In the genomic region with DNA sequence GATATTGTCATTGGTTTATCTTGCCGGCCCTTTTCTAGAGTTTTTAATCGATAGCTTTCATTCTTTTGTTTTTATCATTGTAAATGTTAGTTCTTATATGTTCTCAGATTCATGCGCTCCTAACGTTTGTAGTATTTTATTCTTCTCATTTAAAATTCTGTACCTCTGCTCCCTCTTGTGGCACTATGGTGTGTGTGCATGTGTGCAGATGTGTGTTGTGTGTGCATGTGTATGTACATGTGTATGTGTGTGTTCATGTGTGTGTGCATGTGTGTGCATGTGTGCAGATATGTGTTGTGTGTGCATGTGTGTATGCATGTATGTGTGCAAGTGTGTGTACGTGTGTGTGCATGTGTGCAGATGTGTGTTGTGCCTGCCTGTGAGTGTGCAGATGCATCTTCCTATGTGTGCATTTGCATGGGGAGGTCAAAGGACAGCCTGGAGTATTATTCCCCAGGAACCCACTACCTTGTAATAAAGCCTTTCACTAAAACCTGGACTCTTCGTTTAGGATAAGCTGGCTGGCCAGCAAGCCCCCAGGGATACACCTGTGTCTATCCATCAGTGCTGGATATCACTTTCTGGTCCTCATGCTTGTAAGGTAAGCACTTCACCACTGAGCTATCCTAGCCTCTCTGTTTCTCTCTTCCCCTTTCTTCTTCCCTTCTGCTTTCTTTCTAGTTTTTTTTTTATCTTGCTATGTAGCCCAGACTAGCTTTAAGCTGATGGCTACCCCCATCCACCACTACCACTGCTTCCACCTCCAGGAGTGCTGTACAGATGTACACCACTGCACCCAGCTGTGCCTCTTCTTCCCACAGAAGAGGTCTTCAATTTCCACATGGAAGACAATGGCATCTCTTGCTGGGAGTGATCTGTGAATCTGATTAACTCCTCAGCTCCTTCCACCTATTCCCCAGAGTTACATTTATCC, we compare ENCODE assay signal across 11 mouse cellular contexts. TPM values are rescaled to one million over a fixed set of nuclear protein-coding genes. Genes with fewer than 3 reads are reported as not detected.
DNase-seq lines count a peak whose midpoint lies in the region; ATAC-seq and TF ChIP-seq lines count a peak whose summit lies in the region.
"Had no signal": no experiment of that assay in that cellular context is flagged by ENCODE, and none has a peak within 500 bp of the region (broad histone marks: within the 10 kb centered on the region; RNA-seq: fewer than 3 reads in every experiment).

No protein-coding gene starts in this region.

- no peak for TF ChIP-seq POLR2A in cerebellum, adult 2 months (IDR thresholded peaks at IDR 0.05; ENCODE audit: borderline replicate concordance, insufficient read depth, low read length)

- ATAC-seq in kidney, postnatal 0 days (replicated peaks; ENCODE audit: low FRiP score, low read depth): no peak
- ATAC-seq in kidney, embryonic 16.5 days (ENCODE audit: low FRiP score, low TSS enrichment): no peak

- H3K9ac ChIP-seq in kidney, postnatal 0 days (ENCODE audit: low read depth, low read length): no peak overlapping the region
- no peak overlapping the region for H3K9ac ChIP-seq in kidney, embryonic 16.5 days (replicated peaks; ENCODE audit: low read length)

- H3K4me3 ChIP-seq in cerebellum, adult 2 months (replicated peaks; ENCODE audit: insufficient read depth, low read depth, low read length): no peak overlapping the region
- no peak overlapping the region for H3K4me3 ChIP-seq in kidney, postnatal 0 days (replicated peaks; ENCODE audit: low read depth, low read length)
- no peak overlapping the region for H3K4me3 ChIP-seq in kidney, embryonic 16.5 days (ENCODE audit: low read length)

- no peak for DNase-seq in cerebellum, adult 2 months
- no peak for DNase-seq in cerebellum, postnatal 36 days
- DNase-seq in kidney, postnatal 0 days (ENCODE audit: low spot score): peak; percentile 43
- DNase-seq in thymus, postnatal 4 days: peak; percentile 13
- no peak for DNase-seq in thymus, postnatal 14 days
- no peak for DNase-seq in testis, postnatal 14 days (ENCODE audit: low spot score)
- DNase-seq in urinary bladder, postnatal 10 days (ENCODE audit: low spot score): no peak
- DNase-seq: adrenal gland, postnatal 14 days; heart, postnatal 10 days; layer of hippocampus, adult 9-11 months had no signal

- H3K27ac ChIP-seq in cerebellum, adult 2 months (ENCODE audit: insufficient read depth, low read length): no peak overlapping the region
- no peak overlapping the region for H3K27ac ChIP-seq in kidney, postnatal 0 days
- H3K27ac ChIP-seq in kidney, embryonic 16.5 days (ENCODE audit: low read length): no peak overlapping the region

- no peaks in the 10 kb centered on the region for H3K36me3 ChIP-seq in kidney, postnatal 0 days (ENCODE audit: insufficient read depth, low read length)
- H3K36me3 ChIP-seq in kidney, embryonic 16.5 days (ENCODE audit: insufficient read depth, low read length): 0 out of 2 replicates have a peak, but pooled peaks cover 3% of the 10 kb centered on the region

- no peak overlapping the region for H3K4me2 ChIP-seq in kidney, postnatal 0 days (ENCODE audit: low read length)
- H3K4me2 ChIP-seq in kidney, embryonic 16.5 days (replicated peaks; ENCODE audit: low read depth, low read length): no peak overlapping the region

- no peaks in the 10 kb centered on the region for H3K27me3 ChIP-seq in cerebellum, adult 2 months (ENCODE audit: control insufficient read depth, insufficient read depth, low read length)
- H3K27me3 ChIP-seq in kidney, postnatal 0 days (ENCODE audit: insufficient read depth, low read length): no peaks in the 10 kb centered on the region
- peaks cover 7% of the 10 kb centered on the region for H3K27me3 ChIP-seq in kidney, embryonic 16.5 days (ENCODE audit: insufficient read depth, low read length)

- WGBS in cerebellum, adult 2 months: 70% methylated on average over 6 of the region's 6 CpGs
- 71% methylated on average over 6 of the region's 6 CpGs for WGBS in kidney, postnatal 0 days
- 73% methylated on average over 6 of the region's 6 CpGs for WGBS in kidney, embryonic 16.5 days

- no peaks in the 10 kb centered on the region for H3K9me3 ChIP-seq in kidney, postnatal 0 days (replicated peaks; ENCODE audit: low read length)
- H3K9me3 ChIP-seq in kidney, embryonic 16.5 days (ENCODE audit: low read length): no peaks in the 10 kb centered on the region

- peak; percentile 47; the same call in 1 of the 2 replicates for TF ChIP-seq CTCF in cerebellum, adult 2 months (IDR thresholded peaks at IDR 0.05; ENCODE audit: borderline replicate concordance, insufficient read depth, low read depth, low read length)
- peak; percentile 61 for TF ChIP-seq CTCF in kidney, postnatal 0 days (IDR thresholded peaks at IDR 0.05; ENCODE audit: low read depth)

- H3K4me1 ChIP-seq in cerebellum, adult 2 months (ENCODE audit: control insufficient read depth, insufficient read depth, low read length): no peaks in the 10 kb centered on the region
- H3K4me1 ChIP-seq in kidney, postnatal 0 days (replicated peaks; ENCODE audit: insufficient read depth, low read length): no peaks in the 10 kb centered on the region
- H3K4me1 ChIP-seq in kidney, embryonic 16.5 days (ENCODE audit: insufficient read depth, low read length): peaks cover 7% of the 10 kb centered on the region; the same call in 1 of the 2 replicates

RNA-seq across cellular contexts. Expression of gene Tarsl2, which starts 2.1 kb away (rescaled TPM):
- 17.6 and 17.9 TPM in 2 replicates for polyA plus RNA-seq in cerebellum, adult 2 months (2012; rRNA removed)
- 9.9 and 10.8 TPM in 2 replicates for polyA plus RNA-seq in kidney, postnatal 0 days (2015; fragmentation: Nextera tagmentation; extraction: Ambion mirVana)
- 9.8 and 11.0 TPM in 2 replicates for polyA plus RNA-seq in kidney, embryonic 16.5 days (2015; fragmentation: Nextera tagmentation; extraction: Ambion mirVana)

RNA-seq across cellular contexts. Expression of gene Tm2d3, which starts 48.3 kb away (rescaled TPM):
- 142 and 151 TPM in 2 replicates for polyA plus RNA-seq in cerebellum, adult 2 months (2012; rRNA removed)
- polyA plus RNA-seq in kidney, postnatal 0 days (2015; fragmentation: Nextera tagmentation; extraction: Ambion mirVana): 108 and 119 TPM in 2 replicates
- polyA plus RNA-seq in kidney, embryonic 16.5 days (2015; fragmentation: Nextera tagmentation; extraction: Ambion mirVana): 103 and 107 TPM in 2 replicates

Comparison
In these comparisons a context has a peak if more than half of its experiments do, and no peak if none do; other contexts are left out.
1. DNase-seq: peak in kidney, postnatal 0 days (single experiment) and thymus, postnatal 4 days (single experiment); none in cerebellum, adult 2 months (0 of 2), cerebellum, postnatal 36 days (0 of 2), thymus, postnatal 14 days (single experiment), testis, postnatal 14 days (single experiment) and urinary bladder, postnatal 10 days (single experiment).